Mouse (Mus musculus) A20 (cell line): ENCODE data around the gene Zfp786.
"Not testable (repeated sequence)": the region's sequence is repeated elsewhere in the genome, so short reads cannot be mapped to it uniquely, and the experiment has no call there.

Source experiments
- DNase-seq: peaks from one replicate; pipeline ENCODE4 v3.0.0-alpha.2; 2011; ENCODE audit warnings: low read depth, low spot score

The Zfp786 gene

DNA sequence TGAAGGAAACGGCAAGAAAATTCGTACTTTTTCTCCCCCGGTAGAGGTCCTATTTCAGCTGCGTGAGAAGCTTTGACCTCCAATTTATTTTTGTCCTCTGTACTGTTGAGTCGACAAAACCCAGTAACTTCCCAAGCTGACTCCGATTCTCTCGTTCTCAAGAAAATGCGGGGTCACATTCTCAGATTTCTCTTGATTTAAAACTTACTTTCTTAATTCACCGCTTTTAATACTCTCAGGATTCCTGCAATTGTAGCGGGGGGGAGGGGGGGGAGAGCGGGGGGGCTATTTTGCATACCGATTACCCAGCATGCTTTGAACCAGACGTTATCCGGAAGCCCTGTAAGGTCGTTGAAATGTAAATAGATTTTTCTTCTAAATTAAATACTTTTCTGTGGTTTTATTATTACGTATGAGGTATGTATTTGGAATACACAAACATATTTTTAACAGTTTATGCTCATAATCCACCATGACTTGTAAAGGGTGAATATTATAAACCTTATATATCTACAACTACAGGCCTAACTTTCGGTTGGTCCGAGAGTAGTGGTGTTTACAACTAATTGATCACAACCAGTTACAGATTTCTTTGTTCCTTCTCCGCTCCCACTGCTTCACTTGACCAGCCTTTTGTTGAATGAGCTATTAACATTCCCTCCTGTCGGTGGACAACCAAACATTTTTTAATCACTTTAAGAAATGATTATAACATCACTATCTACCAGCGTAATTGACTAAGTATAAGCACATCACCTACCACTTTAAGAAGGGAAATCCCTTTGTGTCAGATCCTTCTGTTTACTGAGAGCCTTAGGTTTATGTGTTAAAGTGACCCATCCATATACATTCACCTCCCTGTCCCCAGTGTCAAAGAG is 49.3 kb downstream of the Zfp786 start:
- peak; percentile 92 for DNase-seq

- peak; percentile 85 for DNase-seq
These were observed 50.1 kb downstream of the Zfp786 start for GRCm38 (mm10) chr6:47780576-47781013.

DNA sequence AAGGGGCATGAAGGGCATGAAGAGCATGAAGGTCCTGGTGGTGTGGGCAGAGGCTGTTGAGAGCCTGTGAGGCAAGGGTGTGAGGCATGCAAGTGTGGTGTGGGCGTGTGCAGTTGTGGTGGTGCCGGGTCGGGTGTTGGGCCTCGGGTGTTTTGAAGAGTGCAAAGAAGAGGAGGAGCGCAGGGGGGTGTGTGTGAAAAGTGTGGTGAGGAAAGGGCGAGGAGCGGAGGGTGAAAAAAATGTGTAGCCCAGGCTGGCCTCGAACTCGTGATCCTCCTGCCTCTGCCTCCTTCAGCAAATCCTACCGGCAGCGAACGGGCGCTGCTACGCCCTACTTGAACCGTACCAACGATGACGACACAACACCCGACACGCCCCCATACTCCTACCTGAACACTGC is 58.9 kb downstream of the Zfp786 start:
- DNase-seq = peak; percentile 85

GRCm38 (mm10) chr6:47771113-47771512 is 59.6 kb downstream of the Zfp786 start:
- DNase-seq = not testable (repeated sequence)

- not testable (repeated sequence) for DNase-seq
These were observed 60.8 kb downstream of the Zfp786 start for GRCm38 (mm10) chr6:47769861-47770260.
